Mouse (Mus musculus) left cerebral cortex, postnatal 10 days (tissue): Measurements from ENCODE around the gene Slc25a40. TPM values are rescaled to one million over a fixed set of nuclear protein-coding genes. Genes with fewer than 3 reads are reported as not detected.

Experiments
- DNase-seq, 2 experiments: peaks; one replicate each; pipeline ENCODE4 v3.0.0; 2021 to 2022; ENCODE audit warnings: low spot score in 2 of 2, mixed read lengths in 1 of 2; ENCODE audit errors: extremely low spot score in 1 of 2
- intact Hi-C: fragments of 180-260 bp; cut with DNase I; formaldehyde crosslinking; loops from one replicate; pipeline ENCODE4 v1.15.1; 2025
- total RNA-seq, 2 experiments: library from RNA; stranded (reverse); gene quantifications; 2 replicates each; pipeline ENCODE4 v1.2.3; 2021

The Slc25a40 gene
- total RNA-seq, 2 experiments from 2014 or later = 12.0 to 12.2 TPM

DNA sequence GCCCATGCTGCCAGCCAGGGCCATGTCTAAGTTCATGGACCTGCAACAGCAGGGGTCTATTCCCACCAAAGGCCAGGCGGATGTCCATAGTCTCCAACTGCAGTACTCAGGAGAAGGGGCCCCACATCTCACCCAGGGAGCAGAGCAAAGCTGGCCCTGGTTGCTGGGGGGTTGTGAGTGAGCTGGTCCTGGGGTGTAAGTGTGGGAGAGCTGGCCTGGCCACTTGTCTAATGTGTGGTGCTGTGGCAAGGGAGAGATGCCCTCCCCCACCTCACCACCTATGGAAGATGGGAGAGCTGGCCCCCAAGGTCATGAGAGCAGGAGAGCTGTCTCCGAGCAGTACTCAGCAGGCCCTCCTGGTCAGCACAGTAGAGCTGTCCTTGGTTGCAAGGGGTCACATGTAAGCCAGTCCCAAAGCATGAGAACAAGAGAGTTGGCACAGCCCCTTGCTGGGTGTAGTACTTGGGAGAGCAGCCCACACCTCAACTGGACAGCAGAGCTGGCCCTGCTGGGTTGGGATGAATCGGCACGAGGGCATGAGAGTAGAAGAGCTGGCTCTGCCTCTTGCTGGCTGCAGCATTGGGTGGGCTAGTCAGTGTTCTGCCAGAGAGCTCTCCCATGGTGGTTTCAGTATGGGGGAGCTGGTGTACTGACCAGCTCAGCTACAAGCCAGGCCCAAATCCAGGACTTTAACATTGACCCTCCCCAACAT, 65.5 kb downstream of the Slc25a40 start:
- DNase-seq = no peak
- intact Hi-C loops = no loop called here

DNA sequence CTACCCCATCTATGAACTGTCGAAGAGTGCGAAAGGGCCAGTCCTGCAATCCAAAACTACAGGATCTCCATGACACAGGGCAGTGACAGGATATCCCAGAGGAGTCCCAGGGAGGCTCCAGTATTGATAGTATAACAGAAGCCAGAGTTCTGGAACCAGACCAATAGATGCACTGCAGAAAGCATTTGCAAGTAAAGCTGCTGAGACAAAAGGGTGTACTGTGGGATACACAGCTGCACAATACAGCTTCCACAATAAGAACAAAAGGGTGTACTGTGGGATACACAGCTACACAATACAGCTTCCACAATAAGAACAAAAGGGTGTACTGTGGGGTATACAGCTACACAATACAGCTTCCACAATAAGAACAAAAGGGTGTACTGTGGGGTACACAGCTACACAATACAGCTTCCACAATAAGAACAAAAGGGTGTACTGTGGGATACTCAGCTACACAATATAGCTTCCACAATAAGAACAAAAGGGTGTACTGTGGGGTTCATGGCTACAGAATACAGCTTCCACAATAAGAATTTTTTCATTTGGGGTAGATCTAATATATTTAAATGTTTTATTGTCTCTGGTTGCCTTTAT, 66.1 kb downstream of the Slc25a40 start:
- DNase-seq = no peak
- intact Hi-C loops = no loop called here

DNA sequence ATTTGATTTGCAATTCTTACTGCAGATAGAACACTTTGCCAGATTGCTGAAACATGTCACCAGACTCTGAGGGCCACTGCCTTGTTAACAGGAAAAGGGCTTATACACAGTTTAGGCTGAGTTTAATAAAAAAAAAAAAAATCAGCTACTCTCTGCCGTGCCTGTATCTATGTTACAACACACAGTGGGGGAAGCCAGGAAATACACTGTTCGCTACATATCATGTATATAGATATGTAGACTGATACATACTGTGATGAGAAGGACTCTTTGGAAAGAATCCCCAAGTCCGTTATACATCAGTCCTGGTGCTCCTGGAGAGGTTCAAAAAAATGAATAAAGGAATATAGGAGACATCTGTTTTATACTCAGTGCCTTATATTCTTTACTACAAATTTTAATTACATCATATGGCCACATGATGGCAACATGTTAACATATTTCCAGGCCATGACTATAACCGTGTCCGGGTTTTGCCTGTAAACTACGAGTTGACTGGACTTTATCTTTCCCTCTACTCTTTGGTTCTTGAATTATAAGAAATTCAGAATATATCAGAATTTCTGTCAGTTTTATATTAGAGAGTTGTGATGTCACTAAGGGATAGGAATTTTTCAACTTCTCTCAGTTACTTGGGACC, 66.9 kb downstream of the Slc25a40 start:
- intact Hi-C loops = loop anchor here (5.0 kb wide), 1 partner anchor 353 kb away; no protein-coding TSS in a partner anchor
- no peak for DNase-seq

DNA sequence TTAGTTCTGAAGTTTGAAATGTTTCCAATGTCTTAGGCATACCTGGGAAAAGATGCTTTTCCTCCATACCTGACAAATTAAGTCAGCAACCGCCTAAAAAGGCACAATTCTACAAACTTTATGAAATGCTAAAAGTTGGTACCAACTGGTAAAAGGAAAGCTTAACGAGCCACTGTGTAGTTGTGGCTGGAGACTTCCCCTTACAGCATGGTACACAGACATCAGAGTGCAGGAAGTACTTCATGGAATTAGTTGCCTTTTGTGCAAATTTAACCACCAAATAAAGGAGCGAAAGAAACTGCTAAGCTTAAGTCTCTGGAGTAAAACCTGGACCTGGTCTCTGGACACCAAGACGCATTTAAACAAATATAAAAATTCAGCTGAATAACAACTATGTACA, 69.1 kb downstream of the Slc25a40 start:
- intact Hi-C loops = loop anchor here (5.0 kb wide), 1 partner anchor 351 kb away; no protein-coding TSS in a partner anchor
- no peak for DNase-seq

Other genes starting within 250 kb of the Slc25a40 start
- 100 to 1,000 TPM; 207 to 208 TPM for gene Adam22, start 54.7 kb upstream of the Slc25a40 start, total RNA-seq
- gene Dbf4, start 134 bp upstream of the Slc25a40 start, total RNA-seq = 1 to 10 TPM; 4.2 to 4.7 TPM
- 10 to 100 TPM; 46.0 to 48.0 TPM for gene Rundc3b, start 200.1 kb downstream of the Slc25a40 start, total RNA-seq
- 10 to 100 TPM; 10.3 to 12.6 TPM for gene Abcb1a, start 237.2 kb downstream of the Slc25a40 start, total RNA-seq